Mouse (Mus musculus) stomach, embryonic 14.5 days (tissue): ENCODE data around the gene Aicda. TPM values are rescaled to one million over a fixed set of nuclear protein-coding genes. Genes with fewer than 3 reads are reported as not detected.

Source experiments
- ATAC-seq: fragments of 200-750 bp; cut with Nextera tagmentation; 2 replicates; pipeline ENCODE4 v1.8.0; 2017; ENCODE audit warnings: low read depth, moderate TSS enrichment; ENCODE audit not compliant: insufficient number of reproducible peaks, insufficient read depth, low FRiP score
- H3K27ac ChIP-seq: fragments of 300-500 bp; sonication (generic); 2 replicates; pipeline ENCODE4 v1.5.1; 2014; ENCODE audit warnings: mild to moderate bottlenecking, low read length, moderate library complexity, mixed read lengths
- H3K27me3 ChIP-seq: fragments of 300-500 bp; sonication (generic); 2 replicates; pipeline ENCODE4 v1.6.1; 2014; ENCODE audit warnings: low read length, control low read depth, mixed read lengths; ENCODE audit not compliant: control insufficient read depth, insufficient read depth
- H3K36me3 ChIP-seq: fragments of 300-500 bp; sonication (generic); 2 replicates; pipeline ENCODE4 v1.6.1; 2014; ENCODE audit warnings: mild to moderate bottlenecking, control low read depth, low read length, moderate library complexity, mixed read lengths; ENCODE audit not compliant: control insufficient read depth, insufficient read depth
- H3K4me1 ChIP-seq: fragments of 300-500 bp; sonication (generic); 2 replicates; pipeline ENCODE4 v1.6.1; 2014; ENCODE audit warnings: low read length, control low read depth, mixed read lengths; ENCODE audit not compliant: control insufficient read depth, insufficient read depth
- H3K4me2 ChIP-seq: fragments of 300-500 bp; sonication (generic); replicated peaks from 2 replicates; pipeline ENCODE4 v1.6.1; 2014; ENCODE audit warnings: low read depth, low read length, control low read depth
- H3K4me3 ChIP-seq: fragments of 300-500 bp; sonication (generic); 2 replicates; pipeline ENCODE4 v1.5.1; 2014; ENCODE audit warnings: low read depth, low read length, control low read depth
- H3K9ac ChIP-seq: fragments of 300-500 bp; sonication (generic); replicated peaks from 2 replicates; pipeline ENCODE4 v1.6.1; 2014; ENCODE audit warnings: low read depth, mild to moderate bottlenecking, control low read depth, low read length, moderate library complexity, mixed read lengths
- H3K9me3 ChIP-seq: fragments of 300-500 bp; sonication (generic); 2 replicates; pipeline ENCODE4 v1.6.1; 2016; ENCODE audit warnings: low read depth, low read length, control low read depth; ENCODE audit not compliant: control insufficient read depth
- WGBS: fragments of 180-500 bp; shearing (Covaris S2); extraction: QIAGEN DNeasy Blood & Tissue Kit; methylation state at CpG from one replicate; pipeline ENCODE4 v1.1.7; 2014; 5-methylcytosine and 5-hydroxymethylcytosine counted together
- polyA plus RNA-seq: library from polyadenylated mRNA; unstranded; fragments of >200 nt; fragmentation: Nextera tagmentation; extraction: Ambion mirVana; gene quantifications from 2 replicates; pipeline ENCODE4 v1.2.1, GENCODE M21; 2014

Aicda gene
- polyA plus RNA-seq, 1 experiment from 2014 or later = not detected

GRCm38 (mm10) chr6:122519384-122519783 lies 34.2 kb upstream of the Aicda start:
- H3K36me3 ChIP-seq = no peaks in the 10 kb centered on the region
- H3K4me2 ChIP-seq = no peak overlapping the region
- no peaks in the 10 kb centered on the region for H3K27me3 ChIP-seq
- WGBS = 25% methylated on average over 2 of the region's 2 CpGs
- no peak overlapping the region for H3K27ac ChIP-seq
- no peaks in the 10 kb centered on the region for H3K9me3 ChIP-seq
- ATAC-seq = no peak
- H3K9ac ChIP-seq = no peak overlapping the region
- H3K4me1 ChIP-seq = no peaks in the 10 kb centered on the region
- no peak overlapping the region for H3K4me3 ChIP-seq

- 60% methylated on average over 9 of the region's 9 CpGs for WGBS
- no peak overlapping the region for H3K9ac ChIP-seq
- H3K36me3 ChIP-seq = no peaks in the 10 kb centered on the region
- H3K9me3 ChIP-seq = no peaks in the 10 kb centered on the region
- no peak overlapping the region for H3K4me2 ChIP-seq
- no peak overlapping the region for H3K4me3 ChIP-seq
- no peak for ATAC-seq
- H3K27ac ChIP-seq = no peak overlapping the region
- H3K4me1 ChIP-seq = no peaks in the 10 kb centered on the region
- no peaks in the 10 kb centered on the region for H3K27me3 ChIP-seq
Measured at GRCm38 (mm10) chr6:122522595-122522994, 31.0 kb upstream of the Aicda start.

- no peaks in the 10 kb centered on the region for H3K36me3 ChIP-seq
- H3K9ac ChIP-seq = no peak overlapping the region
- no peak overlapping the region for H3K4me2 ChIP-seq
- H3K4me1 ChIP-seq = no peaks in the 10 kb centered on the region
- WGBS = 73% methylated on average over 8 of the region's 8 CpGs
- no peaks in the 10 kb centered on the region for H3K9me3 ChIP-seq
- no peaks in the 10 kb centered on the region for H3K27me3 ChIP-seq
- H3K27ac ChIP-seq = no peak overlapping the region
- no peak overlapping the region for H3K4me3 ChIP-seq
- ATAC-seq = no peak
Measured at GRCm38 (mm10) chr6:122523289-122523688, 30.3 kb upstream of the Aicda start.

- Histone ChIP-seq H3K27ac (no peak overlapping the region), H3K9ac (no peak overlapping the region), H3K27me3 (no peaks in the 10 kb centered on the region), H3K4me1 (no peaks in the 10 kb centered on the region), H3K4me3 (no peak overlapping the region), H3K4me2 (no peak overlapping the region), H3K9me3 (no peaks in the 10 kb centered on the region), H3K36me3 (no peaks in the 10 kb centered on the region)
- ATAC-seq = no peak
- 25% methylated on average over 12 of the region's 12 CpGs for WGBS
Measured at GRCm38 (mm10) chr6:122527596-122527995, 26.0 kb upstream of the Aicda start.

- no peaks in the 10 kb centered on the region for H3K4me1 ChIP-seq
- 80% methylated on average over 11 of the region's 11 CpGs for WGBS
- no peaks in the 10 kb centered on the region for H3K9me3 ChIP-seq
Measured at GRCm38 (mm10) chr6:122528136-122528535, 25.5 kb upstream of the Aicda start.

GRCm38 (mm10) chr6:122531466-122532174 lies 22.0 kb upstream of the Aicda start:
- H3K27ac ChIP-seq = no peak overlapping the region
- no peak overlapping the region for H3K9ac ChIP-seq
- WGBS = 62% methylated on average over 8 of the region's 8 CpGs
- ATAC-seq = 0 out of 2 replicates have a peak, but pooled peaks have one; percentile 24
- H3K36me3 ChIP-seq = no peaks in the 10 kb centered on the region
- H3K4me2 ChIP-seq = no peak overlapping the region
- H3K4me1 ChIP-seq = no peaks in the 10 kb centered on the region
- no peaks in the 10 kb centered on the region for H3K27me3 ChIP-seq
- H3K4me3 ChIP-seq = no peak overlapping the region
- no peaks in the 10 kb centered on the region for H3K9me3 ChIP-seq

More at GRCm38 (mm10) chr6:122528136-122528535, 25.5 kb upstream of the Aicda start:
- Histone ChIP-seq H3K4me2 (no peak overlapping the region), H3K27ac (no peak overlapping the region), H3K4me3 (no peak overlapping the region), H3K9ac (no peak overlapping the region), H3K36me3 (no peaks in the 10 kb centered on the region), H3K27me3 (no peaks in the 10 kb centered on the region)
- no peak for ATAC-seq

- no peaks in the 10 kb centered on the region for H3K4me1 ChIP-seq
- H3K27ac ChIP-seq = no peak overlapping the region
Measured at GRCm38 (mm10) chr6:122532883-122533302, 20.7 kb upstream of the Aicda start.

GRCm38 (mm10) chr6:122534032-122534431 lies 19.6 kb upstream of the Aicda start:
- Histone ChIP-seq H3K4me1 (no peaks in the 10 kb centered on the region), H3K9me3 (no peaks in the 10 kb centered on the region), H3K4me2 (no peak overlapping the region), H3K4me3 (no peak overlapping the region), H3K36me3 (no peaks in the 10 kb centered on the region), H3K27me3 (no peaks in the 10 kb centered on the region), H3K27ac (no peak overlapping the region), H3K9ac (no peak overlapping the region)
- 41% methylated on average over 3 of the region's 3 CpGs for WGBS
- no peak for ATAC-seq

More at GRCm38 (mm10) chr6:122532883-122533302, 20.7 kb upstream of the Aicda start:
- H3K27me3 ChIP-seq = no peaks in the 10 kb centered on the region
- no peak overlapping the region for H3K4me3 ChIP-seq
- no peak; the same call in 1 of the 2 replicates for ATAC-seq
- no peak overlapping the region for H3K9ac ChIP-seq
- H3K9me3 ChIP-seq = no peaks in the 10 kb centered on the region
- H3K4me2 ChIP-seq = 0 out of 2 replicates have a peak overlapping the region, but pooled peaks have one; percentile 14
- no peaks in the 10 kb centered on the region for H3K36me3 ChIP-seq
- 12% methylated on average over 4 of the region's 4 CpGs for WGBS

GRCm38 (mm10) chr6:122539564-122539963 lies 14.0 kb upstream of the Aicda start:
- Histone ChIP-seq H3K9me3 (no peaks in the 10 kb centered on the region), H3K27ac (no peak overlapping the region), H3K4me3 (no peak overlapping the region), H3K4me1 (no peaks in the 10 kb centered on the region), H3K36me3 (no peaks in the 10 kb centered on the region), H3K4me2 (no peak overlapping the region), H3K27me3 (no peaks in the 10 kb centered on the region), H3K9ac (no peak overlapping the region)
- 84% methylated on average over 9 of the region's 9 CpGs for WGBS
- no peak for ATAC-seq
